In the genomic region with DNA sequence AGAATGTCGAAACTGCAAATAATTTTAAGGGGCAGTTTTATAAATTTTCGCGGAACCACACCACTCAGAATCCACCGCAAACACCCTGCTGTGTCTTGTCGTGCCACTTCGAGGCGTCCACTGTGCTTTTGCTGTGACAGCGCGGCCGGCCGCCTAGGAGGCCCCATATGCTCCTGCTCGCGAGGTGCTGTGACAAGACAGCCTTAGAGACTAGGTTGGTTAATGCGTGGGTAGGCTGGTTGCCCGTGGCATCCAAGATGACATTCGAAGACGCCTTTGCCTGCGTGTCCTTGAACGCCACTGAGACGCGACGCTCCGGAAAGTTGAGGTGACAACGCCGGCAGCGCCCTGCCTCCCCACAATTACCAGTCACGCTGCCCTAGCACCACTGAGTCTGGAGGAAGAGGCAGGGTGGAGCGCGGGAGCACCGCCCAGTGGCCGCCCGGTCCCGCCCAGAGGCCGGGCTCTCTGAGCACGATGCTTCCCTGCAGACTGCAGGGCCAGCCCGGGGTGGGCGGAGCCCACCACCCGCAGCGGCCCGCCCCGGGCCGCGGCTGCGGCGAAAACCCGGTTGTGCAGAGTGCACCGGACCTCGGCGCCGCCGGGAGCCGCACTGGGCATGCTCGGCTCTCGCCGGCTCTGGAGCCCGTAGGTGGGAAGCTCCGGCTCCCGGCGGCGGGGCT, we compare ENCODE assay signal across 8 mouse cellular contexts. TPM values are rescaled to one million over a fixed set of nuclear protein-coding genes. Genes with fewer than 3 reads are reported as not detected.
A peak's percentile ranks its signal among the peaks of the same experiment; 100 is the strongest.
DNase-seq lines count a peak whose midpoint lies in the region; ATAC-seq and TF ChIP-seq lines count a peak whose summit lies in the region.

Gene Mfap3l (plus strand): TSS at position 578 of the 683 bp plus-strand sequence.

- no peaks in the 10 kb centered on the region for H3K36me3 ChIP-seq in heart, embryonic 13.5 days
- no peaks in the 10 kb centered on the region for H3K36me3 ChIP-seq in kidney, postnatal 0 days (ENCODE audit: insufficient read depth, low read length)
- no peaks in the 10 kb centered on the region for H3K36me3 ChIP-seq in liver, adult 2 months (ENCODE audit: control insufficient read depth, insufficient read depth, low read length)

- peaks cover 24% of the 10 kb centered on the region for H3K27me3 ChIP-seq in heart, embryonic 13.5 days (replicated peaks)
- H3K27me3 ChIP-seq in kidney, postnatal 0 days (ENCODE audit: insufficient read depth, low read length) = no peaks in the 10 kb centered on the region
- H3K27me3 ChIP-seq in liver, adult 2 months (ENCODE audit: control insufficient read depth, insufficient read depth, low read length) = peaks cover 5% of the 10 kb centered on the region; the same call in 1 of the 2 replicates

- peak within 1 kb of the TSS; percentile 46 for H3K27ac ChIP-seq in heart, embryonic 13.5 days (replicated peaks)
- H3K27ac ChIP-seq in kidney, postnatal 0 days = peak within 1 kb of the TSS; percentile 27; the same call in 1 of the 2 replicates
- no peak within 1 kb of the TSS; the same call in 1 of the 2 replicates for H3K27ac ChIP-seq in liver, adult 2 months (replicated peaks; ENCODE audit: insufficient read depth, low read depth, low read length)

- under 1% methylated on average over 59 of the region's 60 CpGs for WGBS in heart, embryonic 13.5 days
- under 1% methylated on average over 60 of the region's 60 CpGs for WGBS in kidney, postnatal 0 days
- WGBS in liver, adult 2 months = 1% methylated on average over 60 of the region's 60 CpGs

- DNase-seq in c-Kit-positive CD71-negative TER-119-negative erythroid progenitor cells, embryonic 14.5 days (ENCODE audit: low read depth) = peak; percentile 73
- peak; percentile 63 for DNase-seq in fibroblast of lung, adult 2 months (ENCODE audit: low read depth)
- DNase-seq in kidney, postnatal 0 days (ENCODE audit: low spot score) = peak; percentile 95
- peak; percentile 81 for DNase-seq in liver, adult 2 months (ENCODE audit: extremely low read depth, low read depth, low spot score)
- DNase-seq in spleen, postnatal 36 days (ENCODE audit: low spot score in 2 of 2) = peak; percentile 71 to 78

- peak within 1 kb of the TSS; percentile 74 for H3K4me3 ChIP-seq in heart, embryonic 13.5 days
- H3K4me3 ChIP-seq in kidney, postnatal 0 days (replicated peaks; ENCODE audit: low read depth, low read length) = peak within 1 kb of the TSS; percentile 63
- H3K4me3 ChIP-seq in liver, adult 2 months (ENCODE audit: insufficient read depth, low read depth, low read length) = peak within 1 kb of the TSS; percentile 72

- H3K9ac ChIP-seq in heart, embryonic 13.5 days = peak within 1 kb of the TSS; percentile 81
- H3K9ac ChIP-seq in kidney, postnatal 0 days (ENCODE audit: low read depth, low read length) = peak within 1 kb of the TSS; percentile 63
- peak within 1 kb of the TSS; percentile 71 for H3K9ac ChIP-seq in liver, adult 2 months (ENCODE audit: low read depth, low read length)

- ATAC-seq in CD4-positive, CD25-positive, alpha-beta regulatory T cell, adult 4 months = peak; percentile 39
- peak; percentile 95 for ATAC-seq in heart, embryonic 13.5 days (ENCODE audit: extremely low read depth, insufficient number of reproducible peaks, low FRiP score, low TSS enrichment)
- peak; percentile 99 for ATAC-seq in kidney, postnatal 0 days (replicated peaks; ENCODE audit: low FRiP score, low read depth)
- ATAC-seq in monocyte, adult 5-6 weeks (replicated peaks; ENCODE audit: insufficient number of reproducible peaks, low FRiP score, low TSS enrichment, poor library complexity, severe bottlenecking) = peak; percentile 87

- peaks cover 13% of the 10 kb centered on the region for H3K4me1 ChIP-seq in heart, embryonic 13.5 days
- 0 out of 2 replicates have a peak, but pooled peaks cover 5% of the 10 kb centered on the region for H3K4me1 ChIP-seq in kidney, postnatal 0 days (replicated peaks; ENCODE audit: insufficient read depth, low read length)
- peaks cover 3% of the 10 kb centered on the region for H3K4me1 ChIP-seq in liver, adult 2 months (ENCODE audit: control insufficient read depth, insufficient read depth, low read length)

- TF ChIP-seq POLR2A in liver, adult 2 months (IDR thresholded peaks at IDR 0.05; ENCODE audit: extremely low read depth, insufficient read depth, low read length) = no peak

- no peak for TF ChIP-seq CTCF in kidney, postnatal 0 days (IDR thresholded peaks at IDR 0.05; ENCODE audit: low read depth)
- TF ChIP-seq CTCF in liver, adult 2 months (IDR thresholded peaks at IDR 0.05; ENCODE audit: low read depth, low read length) = no peak

- H3K4me2 ChIP-seq in heart, embryonic 13.5 days = peak within 1 kb of the TSS; percentile 95
- peak within 1 kb of the TSS; percentile 85 for H3K4me2 ChIP-seq in kidney, postnatal 0 days (ENCODE audit: low read length)

- no peaks in the 10 kb centered on the region for H3K79me2 ChIP-seq in liver, adult 2 months (ENCODE audit: control insufficient read depth, insufficient read depth, low read length)

- no peaks in the 10 kb centered on the region for H3K9me3 ChIP-seq in heart, embryonic 13.5 days
- H3K9me3 ChIP-seq in kidney, postnatal 0 days (replicated peaks; ENCODE audit: low read length) = no peaks in the 10 kb centered on the region

RNA-seq across cellular contexts. Expression of gene Mfap3l, which starts in this region (rescaled TPM):
- not detected for polyA plus RNA-seq in CD4-positive, CD25-positive, alpha-beta regulatory T cell, adult 4 months (2017; shearing (Covaris generic))
- 0.64 and 0.89 TPM in 2 replicates for polyA plus RNA-seq in heart, embryonic 13.5 days (2015; fragmentation: Nextera tagmentation; extraction: Ambion mirVana)
- polyA plus RNA-seq in kidney, postnatal 0 days (2015; fragmentation: Nextera tagmentation; extraction: Ambion mirVana) = 4.4 and 5.1 TPM in 2 replicates
- 0.09 and 0.20 TPM in 2 replicates for total RNA-seq in liver, adult 2 months (2014; rRNA removed)
- polyA plus RNA-seq in liver, adult 2 months (2012; rRNA removed) = 0.09 and 0.11 TPM in 2 replicates
- 1.9 to 6.8 TPM (median 2.4 TPM) in 3 replicates for total RNA-seq in monocyte, adult 5-6 weeks (2017)

Comparison
In these comparisons a context has a peak if more than half of its experiments do, and no peak if none do; other contexts are left out.
1. Peak in ATAC-seq in CD4-positive, CD25-positive, alpha-beta regulatory T cell, adult 4 months; RNA of the gene not detected or under 1 TPM.
2. Peak in ATAC-seq, H3K4me3 ChIP-seq, H3K27ac ChIP-seq, H3K9ac ChIP-seq and H3K4me2 ChIP-seq in heart, embryonic 13.5 days; RNA of the gene not detected or under 1 TPM.
3. Peak in DNase-seq, H3K4me3 ChIP-seq and H3K9ac ChIP-seq in liver, adult 2 months; RNA of the gene not detected or under 1 TPM.
4. ATAC-seq: peak in every context shown above with its lines; median percentile 99 in kidney, postnatal 0 days; 95 in heart, embryonic 13.5 days; 87 in monocyte, adult 5-6 weeks; 39 in CD4-positive, CD25-positive, alpha-beta regulatory T cell, adult 4 months.